Mouse (Mus musculus): Measurements from ENCODE around the gene Ppm1n.
A peak's percentile ranks its signal among the peaks of the same experiment; 100 is the strongest.

Ppm1n gene

DNA sequence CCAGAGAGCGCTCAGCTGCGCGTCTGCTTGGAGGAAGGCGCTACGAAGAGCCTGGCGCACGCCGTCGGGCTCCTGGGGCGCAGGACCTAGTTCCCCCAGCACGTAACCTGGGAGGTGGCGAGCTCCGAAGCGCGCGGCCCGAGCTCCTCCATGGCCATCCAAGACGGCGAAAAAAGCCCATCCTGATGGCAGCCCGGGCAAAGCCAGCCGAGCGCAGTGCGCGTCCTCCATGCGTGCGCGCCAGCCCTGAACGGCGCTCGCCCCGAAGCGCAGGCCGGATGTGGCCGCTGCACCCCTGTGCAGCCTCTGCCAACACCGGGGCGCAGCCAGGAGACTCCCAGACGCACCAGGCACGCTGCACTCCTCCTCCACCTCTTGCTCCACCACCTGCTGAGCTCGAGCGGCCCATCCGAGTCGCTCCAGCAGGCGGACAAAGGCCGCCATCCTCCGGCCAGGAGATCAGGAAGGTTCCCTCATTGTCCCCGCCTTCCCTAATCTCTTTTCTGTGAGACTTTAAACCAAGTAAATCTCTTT, at the start of gene Ppm1n:
TSS of gene Ppm1n (minus strand) at position 484 of the 534 bp plus-strand sequence.
- DNase-seq = no peak

DNA sequence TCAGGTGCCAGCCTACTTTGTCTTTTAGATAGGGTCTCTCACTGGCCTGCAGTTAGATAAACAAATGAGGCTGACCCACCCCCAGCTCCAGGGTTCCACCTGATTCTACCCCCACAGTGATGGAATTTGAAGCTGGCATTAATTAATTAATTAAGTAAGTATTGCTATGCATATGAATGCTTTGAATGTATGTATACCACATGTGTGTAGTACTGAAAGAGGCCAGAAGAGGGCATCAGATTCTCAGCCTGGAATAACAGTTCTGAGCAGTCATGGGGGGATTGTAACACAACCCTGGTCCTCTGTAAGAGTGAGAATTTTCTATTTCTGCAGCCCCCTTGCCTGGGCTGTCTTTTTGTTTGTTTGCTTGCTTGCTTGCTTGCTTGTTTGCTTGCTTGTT, 48.6 kb upstream of the Ppm1n start:
- no peak for DNase-seq

DNA sequence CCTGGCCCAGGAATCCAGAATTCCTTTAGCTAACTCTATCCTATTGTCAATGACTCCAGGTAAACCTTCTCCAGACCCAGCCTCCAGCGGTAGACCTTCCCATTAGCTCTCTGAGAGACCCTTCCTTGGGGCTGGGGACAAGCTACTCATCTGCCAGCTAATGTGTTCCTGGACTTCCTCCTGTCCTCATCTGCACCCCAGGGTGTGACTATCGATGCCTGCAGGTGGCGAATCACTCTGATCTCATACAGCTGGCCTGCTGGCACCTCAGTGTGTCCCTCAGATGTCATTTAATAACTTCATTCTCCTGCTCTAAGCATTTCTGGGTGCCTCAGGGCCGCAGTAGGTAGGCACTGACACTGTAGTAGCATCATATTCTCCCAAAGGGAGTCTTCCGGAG, 47.9 kb upstream of the Ppm1n start:
- DNase-seq = no peak

- DNase-seq = peak; percentile 93
These were observed 47.3 kb upstream of the Ppm1n start for GRCm38 (mm10) chr7:19327128-19327527.

DNA sequence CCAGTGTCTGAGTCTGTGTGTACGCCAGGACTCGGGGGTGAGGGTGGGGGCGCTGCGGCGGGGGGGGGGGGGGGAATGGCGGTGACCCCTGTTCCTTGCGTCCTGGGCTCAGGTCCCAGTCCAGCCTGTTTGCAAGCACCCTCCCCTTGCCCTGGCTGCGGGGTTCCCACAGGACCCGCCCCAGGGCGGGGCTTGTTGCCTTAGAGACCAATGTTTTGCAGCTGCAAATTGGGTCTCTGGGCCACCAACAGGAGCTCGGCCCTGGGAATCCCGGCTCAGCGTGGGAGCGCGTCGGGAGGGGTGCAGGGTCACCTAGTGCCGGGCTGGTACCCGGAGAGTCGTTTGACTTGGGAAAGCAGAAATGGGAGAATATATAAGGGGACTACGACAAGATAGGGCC, 46.5 kb upstream of the Ppm1n start:
- DNase-seq = peak; percentile 85

DNA sequence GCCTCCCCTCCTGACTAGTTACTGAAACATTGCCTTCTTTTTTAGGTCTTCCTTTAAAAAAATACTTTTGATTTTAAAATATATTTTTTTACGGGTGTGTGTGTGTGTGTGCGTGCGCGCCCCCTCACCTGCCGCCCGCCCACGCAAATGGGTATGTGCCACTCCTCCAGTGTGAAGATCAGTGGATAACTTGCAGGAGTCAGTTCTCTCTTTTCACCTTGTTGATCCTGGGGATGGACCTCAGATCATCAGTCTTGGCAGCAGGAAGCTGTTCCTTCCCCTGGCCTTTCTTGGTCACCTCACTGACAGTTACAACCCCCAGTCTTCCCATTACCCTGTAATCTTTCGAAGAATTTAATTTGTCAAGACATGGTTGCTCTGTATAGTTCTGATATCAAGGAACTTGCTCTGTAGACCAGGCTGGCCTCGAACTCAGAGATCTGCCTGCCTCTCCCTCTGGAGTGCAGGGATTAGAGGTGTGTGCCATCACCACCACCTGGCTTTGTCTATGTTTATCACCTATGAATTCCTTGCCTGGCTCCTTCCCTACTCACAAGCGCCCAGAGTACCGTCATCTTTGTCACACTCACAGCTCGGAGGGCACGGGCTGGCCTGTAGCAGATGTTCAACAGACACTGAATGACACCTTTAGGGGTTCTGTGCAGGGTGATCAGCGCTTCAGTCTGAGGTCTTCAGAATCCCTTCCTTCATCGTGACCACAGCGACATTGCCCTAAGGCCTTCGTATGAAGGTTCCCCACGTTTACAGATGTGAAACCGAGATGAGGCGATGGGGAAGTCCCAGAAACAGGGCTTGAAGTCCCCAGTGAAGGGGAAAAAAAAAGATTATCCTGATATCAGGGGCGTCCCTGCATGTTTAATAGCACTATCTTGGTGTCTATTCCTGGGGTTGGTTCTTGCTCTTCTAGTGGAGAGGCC, 45.7 kb upstream of the Ppm1n start:
- no peak for DNase-seq

- no peak for DNase-seq
These were observed 44.4 kb upstream of the Ppm1n start for GRCm38 (mm10) chr7:19324221-19324620.

DNA sequence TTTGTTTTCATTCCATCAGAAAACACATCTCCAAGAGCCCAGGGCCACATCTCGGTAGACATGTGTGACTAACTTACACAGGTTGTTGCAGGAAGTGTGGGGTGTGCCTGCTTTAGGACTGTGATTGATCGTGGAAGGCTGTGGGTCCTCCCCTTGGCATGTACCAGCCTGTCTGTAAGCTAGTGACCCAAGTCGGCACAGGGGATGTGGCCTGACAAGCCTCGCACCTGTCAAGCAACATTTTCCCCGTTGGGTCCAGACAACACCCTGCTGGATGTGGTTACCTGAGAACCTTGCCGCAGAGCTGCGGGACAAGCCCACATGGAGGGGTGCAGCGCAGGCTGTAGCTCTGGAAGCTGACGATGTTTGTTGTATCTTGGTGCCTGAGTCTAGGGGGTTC, 42.6 kb upstream of the Ppm1n start:
- no peak for DNase-seq

- no peak for DNase-seq
These were observed 41.6 kb upstream of the Ppm1n start for GRCm38 (mm10) chr7:19321464-19321863.

- DNase-seq = no peak
These were observed 40.8 kb upstream of the Ppm1n start for GRCm38 (mm10) chr7:19320637-19321036.

GRCm38 (mm10) chr7:19319906-19320305, 40.0 kb upstream of the Ppm1n start:
- peak; percentile 97 for DNase-seq

DNA sequence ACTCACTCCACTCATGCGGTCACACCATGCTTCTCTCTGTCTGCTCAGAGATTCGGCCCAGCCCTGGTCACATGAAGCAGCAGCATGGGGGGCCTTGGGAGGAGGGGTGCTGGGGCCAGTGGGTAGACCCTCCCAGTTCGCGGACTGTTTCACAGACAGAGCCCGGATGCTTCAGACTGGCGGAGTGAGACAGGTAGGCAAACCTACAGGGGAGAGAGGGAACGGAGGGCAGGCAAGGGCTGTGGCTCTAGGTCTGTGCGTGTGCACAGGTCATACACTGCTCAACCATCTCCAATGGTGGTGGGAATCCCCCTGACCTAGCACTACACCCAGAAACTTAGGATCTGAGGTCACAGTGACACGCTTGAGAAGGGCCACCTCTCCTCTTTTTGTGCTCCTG, 39.6 kb upstream of the Ppm1n start:
- no peak for DNase-seq

GRCm38 (mm10) chr7:19318676-19319075, 38.8 kb upstream of the Ppm1n start:
- no peak for DNase-seq

GRCm38 (mm10) chr7:19318201-19318600, 38.3 kb upstream of the Ppm1n start:
- no peak for DNase-seq

DNA sequence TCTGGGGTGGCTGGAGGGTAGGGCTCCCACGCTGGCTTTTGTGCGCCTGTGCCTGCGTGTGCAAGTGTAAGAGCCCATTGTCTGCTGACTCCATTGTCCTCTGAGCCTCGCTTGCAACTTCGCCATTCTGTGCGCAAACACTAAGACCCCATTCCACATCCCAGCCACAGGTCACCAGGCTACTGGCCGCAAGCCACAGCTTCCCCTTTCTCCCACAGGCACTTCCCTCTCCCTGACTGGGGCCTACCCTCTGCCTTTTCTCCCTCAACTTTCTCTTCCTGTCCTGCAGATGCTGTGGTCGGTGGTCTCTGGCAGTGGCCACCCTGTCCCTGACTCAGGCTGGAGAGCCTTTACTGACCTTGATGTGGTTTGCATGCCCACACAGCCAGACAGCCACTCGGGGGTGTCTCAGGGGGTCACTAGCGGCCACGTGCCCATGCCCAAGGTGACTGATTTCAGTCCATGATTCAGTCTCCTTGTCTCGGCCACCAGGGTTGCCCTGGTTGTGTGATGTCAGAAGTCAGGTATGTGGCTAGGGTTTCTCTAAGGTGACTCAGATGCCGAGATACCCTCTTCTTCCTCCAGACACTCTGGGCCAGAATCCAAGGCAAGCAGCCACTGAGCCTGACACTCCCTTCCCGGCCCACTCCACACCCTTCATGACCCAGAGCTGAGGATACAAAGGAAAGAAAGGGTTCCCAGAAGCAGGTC, 36.7 kb upstream of the Ppm1n start:
- no peak for DNase-seq

GRCm38 (mm10) chr7:19314033-19314432, 34.2 kb upstream of the Ppm1n start:
- DNase-seq = no peak

GRCm38 (mm10) chr7:19311991-19312390, 32.1 kb upstream of the Ppm1n start:
- no peak for DNase-seq

GRCm38 (mm10) chr7:19309884-19310641, 30.2 kb upstream of the Ppm1n start, which contains the start of gene Fosb:
Gene Fosb (minus strand): TSS chr7:19310051.
- peak; percentile 96 for DNase-seq

- DNase-seq = no peak
These were observed 29.5 kb upstream of the Ppm1n start for GRCm38 (mm10) chr7:19309278-19309883.

DNA sequence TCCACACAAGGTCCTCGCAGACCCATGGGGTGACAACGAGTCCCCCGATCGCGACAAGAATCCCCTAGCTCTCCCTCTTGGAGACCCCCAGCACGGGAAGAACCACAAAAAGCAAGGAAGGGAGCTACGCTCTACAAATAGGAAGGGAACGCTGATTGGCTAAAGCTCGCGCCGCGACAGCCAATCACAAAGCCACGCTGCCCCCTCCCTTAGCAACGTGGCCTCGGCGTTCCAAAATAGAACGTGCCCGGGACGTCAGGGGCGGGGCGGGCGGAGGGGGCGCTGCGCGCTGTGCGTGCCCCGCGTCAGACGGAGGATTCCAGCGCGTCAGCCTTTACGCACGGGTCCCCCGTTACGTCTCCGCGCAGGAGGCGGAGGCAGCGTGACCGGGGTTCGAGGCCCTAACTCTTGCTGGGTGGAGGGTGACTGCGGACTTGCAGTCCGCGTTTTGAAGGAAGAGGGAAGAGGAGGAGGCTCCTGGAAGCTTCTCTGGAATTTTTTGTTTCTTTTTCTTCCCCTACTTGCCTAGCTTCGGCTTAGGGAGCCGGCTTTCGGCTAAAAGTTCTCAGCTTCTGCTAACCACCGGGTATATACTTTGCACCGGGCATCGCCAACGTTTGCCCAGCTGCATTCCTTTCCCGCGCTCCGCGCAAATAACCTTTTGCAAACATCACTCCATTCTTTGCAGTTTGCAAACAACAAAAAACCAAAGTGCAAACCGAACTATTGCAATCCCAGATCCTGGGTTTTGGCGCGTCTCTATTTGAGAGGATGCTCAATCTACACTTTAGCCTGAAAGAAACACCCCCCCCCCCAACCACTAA, 28.8 kb upstream of the Ppm1n start:
- DNase-seq = peak; percentile 97

DNA sequence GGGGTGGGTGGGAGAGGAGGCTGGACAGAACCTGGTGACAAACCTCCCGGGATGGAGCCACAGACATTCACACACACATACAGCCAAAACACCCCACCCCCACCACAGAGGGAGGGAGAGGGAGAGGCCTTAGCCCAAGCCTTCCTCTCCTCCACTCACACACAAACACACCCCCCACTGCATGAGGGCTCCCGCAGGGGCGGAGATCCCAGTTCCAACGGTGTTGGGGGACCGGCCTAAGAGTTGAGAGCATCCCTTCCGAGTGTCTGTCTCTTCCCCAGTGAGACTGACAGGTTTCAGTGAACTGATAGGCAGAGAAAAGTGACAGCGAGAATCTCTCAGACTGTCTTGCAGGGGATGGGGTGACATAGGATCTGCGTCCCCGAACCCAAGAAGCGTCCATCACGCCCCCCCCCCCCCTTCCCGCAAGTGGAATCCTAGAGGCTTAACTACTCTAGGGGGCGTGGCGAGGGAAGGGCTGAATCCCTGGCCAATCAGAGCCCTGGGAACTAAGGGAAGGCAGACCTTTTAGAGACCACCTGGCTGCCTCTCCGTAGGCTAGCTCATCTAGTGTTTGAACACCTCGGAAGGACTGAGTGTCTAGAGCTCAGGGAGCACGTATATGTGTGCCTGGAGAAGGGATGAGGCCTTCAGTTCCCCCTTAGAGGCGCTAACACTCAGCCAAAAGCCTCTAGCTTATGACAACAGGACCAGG, 28.0 kb upstream of the Ppm1n start:
- peak; percentile 83 for DNase-seq
